Mouse (Mus musculus) liver, embryonic 16.5 days (tissue): Measurements from ENCODE around the gene Rmdn3. TPM values are rescaled to one million over a fixed set of nuclear protein-coding genes. Genes with fewer than 3 reads are reported as not detected.

ENCODE experiments used
- ATAC-seq: fragments of 200-750 bp; cut with Nextera tagmentation; 2 replicates; pipeline ENCODE4 v1.8.0; 2017; ENCODE audit warnings: low read depth, mild to moderate bottlenecking, moderate number of reproducible peaks, moderate library complexity
- H3K27ac ChIP-seq: fragments of 300-500 bp; sonication (generic); 2 replicates; pipeline ENCODE4 v1.5.1; 2014; ENCODE audit warnings: mild to moderate bottlenecking, low read length
- H3K27me3 ChIP-seq: fragments of 300-500 bp; sonication (generic); 2 replicates; pipeline ENCODE4 v1.6.1; 2014; ENCODE audit warnings: low read depth, low read length, mixed read lengths; ENCODE audit not compliant: control insufficient read depth, insufficient read depth
- H3K36me3 ChIP-seq: fragments of 300-500 bp; sonication (generic); 2 replicates; pipeline ENCODE4 v1.6.1; 2014; ENCODE audit warnings: mild to moderate bottlenecking; ENCODE audit not compliant: control insufficient read depth, insufficient read depth
- H3K4me1 ChIP-seq: fragments of 300-500 bp; sonication (generic); 2 replicates; pipeline ENCODE4 v1.6.1; 2014; ENCODE audit warnings: low read depth, low read length, mixed read lengths; ENCODE audit not compliant: control insufficient read depth
- H3K4me2 ChIP-seq: fragments of 300-500 bp; sonication (generic); 2 replicates; pipeline ENCODE4 v1.6.1; 2014; ENCODE audit warnings: low read depth, low read length, mixed read lengths
- H3K4me3 ChIP-seq: fragments of 300-500 bp; sonication (generic); 2 replicates; pipeline ENCODE4 v1.5.1; 2014; ENCODE audit warnings: low read depth, mild to moderate bottlenecking, low read length
- H3K9ac ChIP-seq: fragments of 300-500 bp; sonication (generic); 2 replicates; pipeline ENCODE4 v1.6.1; 2014; ENCODE audit warnings: low read depth, low read length
- H3K9me3 ChIP-seq: fragments of 300-500 bp; sonication (generic); replicated peaks from 2 replicates; pipeline ENCODE4 v1.6.1; 2016; ENCODE audit warnings: low read length; ENCODE audit not compliant: control insufficient read depth
- polyA plus RNA-seq: library from polyadenylated mRNA; unstranded; fragments of >200 nt; fragmentation: Nextera tagmentation; extraction: Ambion mirVana; gene quantifications from 2 replicates; pipeline ENCODE4 v1.2.1, GENCODE M21; 2015

Rmdn3 gene
- polyA plus RNA-seq, 1 experiment from 2014 or later = 44.1 TPM

DNA sequence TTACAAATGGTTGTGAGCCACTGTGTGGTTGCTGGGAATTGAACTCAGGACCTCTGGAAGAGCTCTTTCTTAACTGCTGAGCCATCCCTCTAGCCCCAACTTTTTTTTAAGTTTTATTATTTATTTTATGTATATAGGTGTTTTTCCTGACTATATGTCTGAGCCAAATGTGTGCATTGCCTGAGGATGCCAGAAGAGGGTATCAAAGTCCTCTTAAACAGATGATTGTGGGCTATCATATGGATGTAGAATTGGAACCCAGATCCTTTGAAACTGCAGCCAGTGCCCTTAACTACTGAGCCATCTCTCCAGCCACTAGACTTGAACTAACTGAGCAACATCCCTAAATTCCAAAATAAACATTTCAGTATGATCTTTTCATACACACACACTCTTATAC is 55.3 kb downstream of the Rmdn3 start:
- no peaks in the 10 kb centered on the region for H3K9me3 ChIP-seq
- no peak overlapping the region for H3K27ac ChIP-seq
- no peak overlapping the region for H3K4me2 ChIP-seq
- H3K4me1 ChIP-seq = no peaks in the 10 kb centered on the region
- ATAC-seq = no peak
- H3K4me3 ChIP-seq = no peak overlapping the region
- no peaks in the 10 kb centered on the region for H3K27me3 ChIP-seq
- H3K36me3 ChIP-seq = peaks cover 54% of the 10 kb centered on the region
- no peak overlapping the region for H3K9ac ChIP-seq

Other genes starting within 250 kb of the Rmdn3 start
- 4.0 and 4.9 TPM in 2 replicates for gene Chst14, start 230.5 kb downstream of the Rmdn3 start, polyA plus RNA-seq
- gene Ccdc32, start 127.6 kb downstream of the Rmdn3 start, polyA plus RNA-seq = 13.3 and 13.4 TPM in 2 replicates
- 2.0 and 2.1 TPM in 2 replicates for gene Rpusd2, start 122.2 kb downstream of the Rmdn3 start, polyA plus RNA-seq
- 52.2 and 57.6 TPM in 2 replicates for gene Knl1, start 109.9 kb downstream of the Rmdn3 start, polyA plus RNA-seq
- gene Rad51, start 44.2 kb downstream of the Rmdn3 start, polyA plus RNA-seq = 26.4 and 30.0 TPM in 2 replicates
- gene Gchfr, start 10.7 kb upstream of the Rmdn3 start, polyA plus RNA-seq = 97.7 and 115 TPM in 2 replicates
- gene Gm14137, start 17.5 kb upstream of the Rmdn3 start, polyA plus RNA-seq = 0.14 and 0.18 TPM in 2 replicates
- 17.1 and 20.4 TPM in 2 replicates for gene Zfyve19, start 51.6 kb upstream of the Rmdn3 start, polyA plus RNA-seq
- gene Dnajc17, start 51.8 kb upstream of the Rmdn3 start, polyA plus RNA-seq = 5.9 and 6.6 TPM in 2 replicates
- gene Ppp1r14d, start 72.9 kb upstream of the Rmdn3 start, polyA plus RNA-seq = not detected in 2 replicates
- gene Spint1, start 80.3 kb upstream of the Rmdn3 start, polyA plus RNA-seq = 0.29 and 1.1 TPM in 2 replicates
- 0.20 TPM in 1 of 2 replicates, not detected in the other for gene Rhov, start 114.2 kb upstream of the Rmdn3 start, polyA plus RNA-seq
- 5.5 and 6.3 TPM in 2 replicates for gene Vps18, start 131.7 kb upstream of the Rmdn3 start, polyA plus RNA-seq
- gene Dll4, start 168.8 kb upstream of the Rmdn3 start, polyA plus RNA-seq = 2.0 and 2.1 TPM in 2 replicates
- 6.2 and 8.5 TPM in 2 replicates for gene Chac1, start 194.2 kb upstream of the Rmdn3 start, polyA plus RNA-seq